Mouse (Mus musculus) heart, postnatal 0 days (tissue): ENCODE measurements around the gene Stard13.

Experiments used
- CTCF ChIP-seq: IDR thresholded peaks from 2 replicates; pipeline ENCODE4 v1.5.1; 2016; ENCODE audit warnings: antibody characterized with exemption, control low read depth, low read depth
- EP300 ChIP-seq: IDR thresholded peaks from 2 replicates; pipeline ENCODE4 v1.6.1; 2016; ENCODE audit warnings: antibody characterized with exemption, low read depth

- no peak for TF ChIP-seq CTCF
- TF ChIP-seq EP300 = no peak
Measured at GRCm38 (mm10) chr5:151238730-151239129, 5.1 kb upstream of the Stard13 start.
